Mouse (Mus musculus) megakaryocyte, embryonic 14.5 days (primary cell): ENCODE measurements at regions not wholly inside any gene's neighbourhood (a gene's known extent, or its start where the extent isn't known, plus 50 kb on each side); places are given as distances from the start of the nearest gene placed in this dataset.

Source experiments
- H3K27me3 ChIP-seq: replicated peaks from 2 replicates; pipeline ENCODE3; 2012; ENCODE audit warnings: inconsistent platforms
- H3K36me3 ChIP-seq: replicated peaks from 2 replicates; pipeline ENCODE3; 2012; ENCODE audit warnings: low read length, inconsistent platforms, mixed read lengths
- H3K4me1 ChIP-seq: 2 replicates; pipeline ENCODE4 v1.6.1; 2012; ENCODE audit warnings: inconsistent platforms
- H3K4me3 ChIP-seq: replicated peaks from 2 replicates; pipeline ENCODE3; 2012; ENCODE audit warnings: moderate library complexity, mild to moderate bottlenecking, inconsistent platforms
- H3K9me3 ChIP-seq: 2 replicates; pipeline ENCODE4 v1.6.1; 2012; ENCODE audit warnings: inconsistent platforms
- FLI1 ChIP-seq: IDR thresholded peaks from 2 replicates; pipeline ENCODE4 v1.6.1; 2012; ENCODE audit warnings: low read length, inconsistent platforms, mixed read lengths
- GATA1 ChIP-seq: IDR thresholded peaks from 3 replicates; pipeline ENCODE4 v1.6.1; 2012; ENCODE audit warnings: mixed read lengths, low read length, inconsistent platforms, borderline replicate concordance

DNA sequence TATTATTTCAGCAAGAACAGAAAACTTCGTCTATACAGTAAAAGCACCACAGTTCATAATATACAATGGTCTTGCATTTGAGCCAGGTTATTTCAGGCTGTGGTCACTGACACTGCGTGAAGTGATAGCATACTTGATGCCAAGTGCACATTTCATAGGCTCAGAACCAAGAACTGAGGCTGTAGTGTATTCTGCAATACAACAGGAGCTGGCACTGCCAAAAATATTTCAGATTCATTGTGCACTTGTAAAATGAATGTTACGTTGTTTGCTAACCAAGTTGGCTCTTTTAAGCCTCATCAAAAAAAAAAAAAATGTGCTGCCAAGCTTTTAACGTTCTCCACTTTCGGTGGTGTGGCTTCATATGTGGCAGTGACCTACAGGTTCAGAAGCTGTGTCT lies 261.4 kb upstream of the Gm11146 start:
- Histone ChIP-seq H3K4me1 (no peaks in the 10 kb centered on the region), H3K9me3 (peaks cover 8% of the 10 kb centered on the region), H3K4me3 (no peak overlapping the region), H3K36me3 (no peaks in the 10 kb centered on the region), H3K27me3 (no peaks in the 10 kb centered on the region)
- TF ChIP-seq GATA1 = no peak
- TF ChIP-seq FLI1 = no peak

- Histone ChIP-seq H3K27me3 (no peaks in the 10 kb centered on the region), H3K36me3 (no peaks in the 10 kb centered on the region), H3K4me3 (no peak overlapping the region), H3K9me3 (peaks cover 4% of the 10 kb centered on the region; the same call in 1 of the 2 replicates), H3K4me1 (no peaks in the 10 kb centered on the region)
- TF ChIP-seq GATA1 = no peak
- no peak for TF ChIP-seq FLI1
Measured at GRCm38 (mm10) chr16:77852066-77852781, 250.3 kb upstream of the Gm11146 start.

GRCm38 (mm10) chr16:77851206-77852065 lies 249.5 kb upstream of the Gm11146 start:
- no peaks in the 10 kb centered on the region for H3K36me3 ChIP-seq
- H3K9me3 ChIP-seq = peaks cover 3% of the 10 kb centered on the region; the same call in 1 of the 2 replicates
- no peaks in the 10 kb centered on the region for H3K4me1 ChIP-seq
- no peak overlapping the region for H3K4me3 ChIP-seq
- H3K27me3 ChIP-seq = no peaks in the 10 kb centered on the region
- no peak for TF ChIP-seq FLI1
- no peak for TF ChIP-seq GATA1

DNA sequence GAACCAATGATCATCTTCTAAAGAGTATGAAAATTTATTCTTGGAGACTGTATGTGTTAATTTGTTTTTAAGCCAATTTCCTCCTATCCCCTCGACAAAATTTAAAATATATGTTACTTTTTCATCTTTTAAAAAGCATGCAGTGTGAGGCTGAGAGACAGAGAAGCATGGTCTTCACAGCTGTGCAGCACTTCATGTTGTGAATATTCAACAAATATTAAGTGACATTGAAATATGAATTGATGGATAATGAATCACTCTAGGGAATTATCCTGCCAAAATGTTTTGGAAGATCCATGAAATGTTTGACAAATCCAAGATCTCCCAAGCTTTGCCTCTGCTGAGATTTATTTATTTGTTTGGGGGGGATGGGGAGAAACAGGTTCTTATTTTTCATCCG lies 233.9 kb upstream of the Gm11146 start:
- no peaks in the 10 kb centered on the region for H3K27me3 ChIP-seq
- H3K4me1 ChIP-seq = no peaks in the 10 kb centered on the region
- peaks cover 3% of the 10 kb centered on the region; the same call in 1 of the 2 replicates for H3K9me3 ChIP-seq
- no peak overlapping the region for H3K4me3 ChIP-seq
- TF ChIP-seq FLI1 = no peak
- TF ChIP-seq GATA1 = no peak
- no peaks in the 10 kb centered on the region for H3K36me3 ChIP-seq

GRCm38 (mm10) chr16:77827322-77828117 lies 225.6 kb upstream of the Gm11146 start:
- Histone ChIP-seq H3K36me3 (no peaks in the 10 kb centered on the region), H3K27me3 (no peaks in the 10 kb centered on the region), H3K9me3 (no peaks in the 10 kb centered on the region), H3K4me3 (no peak overlapping the region), H3K4me1 (no peaks in the 10 kb centered on the region)
- TF ChIP-seq GATA1 = no peak
- no peak for TF ChIP-seq FLI1

- TF ChIP-seq GATA1 = no peak
- TF ChIP-seq FLI1 = no peak
- no peak overlapping the region for H3K4me3 ChIP-seq
- H3K36me3 ChIP-seq = no peaks in the 10 kb centered on the region
- no peaks in the 10 kb centered on the region for H3K4me1 ChIP-seq
- H3K9me3 ChIP-seq = peaks cover 4% of the 10 kb centered on the region; the same call in 1 of the 2 replicates
- H3K27me3 ChIP-seq = no peaks in the 10 kb centered on the region
Measured at GRCm38 (mm10) chr16:77799709-77800108, 197.8 kb upstream of the Gm11146 start.

GRCm38 (mm10) chr16:77796926-77797325 lies 195.0 kb upstream of the Gm11146 start:
- Histone ChIP-seq H3K4me3 (no peak overlapping the region), H3K9me3 (peaks cover 4% of the 10 kb centered on the region; the same call in 1 of the 2 replicates), H3K36me3 (no peaks in the 10 kb centered on the region), H3K27me3 (no peaks in the 10 kb centered on the region), H3K4me1 (no peaks in the 10 kb centered on the region)
- TF ChIP-seq FLI1 (no peak), GATA1 (no peak)

- peaks cover 15% of the 10 kb centered on the region for H3K9me3 ChIP-seq
- H3K27me3 ChIP-seq = no peaks in the 10 kb centered on the region
- no peaks in the 10 kb centered on the region for H3K36me3 ChIP-seq
- H3K4me3 ChIP-seq = no peak overlapping the region
- TF ChIP-seq FLI1 (no peak), GATA1 (no peak)
- no peaks in the 10 kb centered on the region for H3K4me1 ChIP-seq
Measured at GRCm38 (mm10) chr16:77789652-77790051, 187.8 kb upstream of the Gm11146 start.

DNA sequence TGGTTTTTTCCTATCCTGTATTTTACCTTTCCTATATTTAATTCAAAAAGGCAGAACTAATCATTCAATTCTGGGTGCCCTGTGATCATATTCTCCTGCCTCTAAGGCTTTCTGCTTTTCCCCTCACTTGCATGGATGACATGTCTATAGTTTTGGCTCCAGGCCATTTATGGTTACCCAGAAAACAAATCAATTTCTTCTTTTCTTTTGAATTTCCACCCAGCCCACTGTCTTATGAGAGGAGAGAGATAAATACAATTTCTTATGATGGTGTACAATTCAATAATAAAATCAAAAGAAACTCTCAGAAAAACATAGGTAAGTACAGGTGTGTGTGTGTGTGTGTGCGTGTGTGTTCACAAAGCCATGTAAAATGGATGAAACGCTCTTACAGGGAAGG lies 187.3 kb upstream of the Gm11146 start:
- Histone ChIP-seq H3K27me3 (no peaks in the 10 kb centered on the region), H3K4me1 (no peaks in the 10 kb centered on the region), H3K36me3 (no peaks in the 10 kb centered on the region), H3K9me3 (peaks cover 15% of the 10 kb centered on the region), H3K4me3 (no peak overlapping the region)
- no peak for TF ChIP-seq FLI1
- TF ChIP-seq GATA1 = no peak
